Mouse (Mus musculus) CD4-positive, CD25-positive, alpha-beta regulatory T cell, adult 4 months (primary cell): Measurements from ENCODE around the gene Hoxa7. TPM values are rescaled to one million over a fixed set of nuclear protein-coding genes. Genes with fewer than 3 reads are reported as not detected.

Experiments used
- ATAC-seq: one replicate; pipeline ENCODE4 v1.8.0; 2017
- polyA plus RNA-seq, 2 experiments: library from polyadenylated mRNA; unstranded; fragments of 100-300 nt; shearing (Covaris generic); gene quantifications; one replicate each; pipeline ENCODE4 v1.2.1; 2017

The Hoxa7 gene
- polyA plus RNA-seq, 2 experiments from 2014 or later, result not detected

- no peak for ATAC-seq
Measured at GRCm38 (mm10) chr6:52223939-52224760, 2.5 kb upstream of the Hoxa7 start.

GRCm38 (mm10) chr6:52222729-52223128, 1.1 kb upstream of the Hoxa7 start:
- ATAC-seq, result no peak

GRCm38 (mm10) chr6:52221993-52222685, 485 bp upstream of the Hoxa7 start:
- ATAC-seq, result no peak

GRCm38 (mm10) chr6:52220865-52221310, 766 bp downstream of the Hoxa7 start:
- no peak for ATAC-seq

GRCm38 (mm10) chr6:52220003-52220864, 1.4 kb downstream of the Hoxa7 start:
- no peak for ATAC-seq

- no peak for ATAC-seq
Measured at GRCm38 (mm10) chr6:52219234-52219942, 2.3 kb downstream of the Hoxa7 start.

GRCm38 (mm10) chr6:52218643-52219215, 2.9 kb downstream of the Hoxa7 start:
- no peak for ATAC-seq

- no peak for ATAC-seq
Measured at GRCm38 (mm10) chr6:52217895-52218642, 3.6 kb downstream of the Hoxa7 start.

GRCm38 (mm10) chr6:52217459-52217768, 4.2 kb downstream of the Hoxa7 start:
- ATAC-seq, result peak; percentile 44

GRCm38 (mm10) chr6:52216691-52217458, 4.8 kb downstream of the Hoxa7 start:
- no peak for ATAC-seq

- ATAC-seq, result no peak
Measured at GRCm38 (mm10) chr6:52215771-52216535, 5.7 kb downstream of the Hoxa7 start.

- no peak for ATAC-seq
Measured at GRCm38 (mm10) chr6:52215070-52215469, 6.6 kb downstream of the Hoxa7 start.

GRCm38 (mm10) chr6:52214271-52214670, 7.4 kb downstream of the Hoxa7 start:
- no peak for ATAC-seq

GRCm38 (mm10) chr6:52213119-52213986, 8.3 kb downstream of the Hoxa7 start, which contains the start of the genes Hoxa3 and Gm28308:
Hoxa3 (minus strand) TSS chr6:52213336.
Gm28308 (minus strand) TSS chr6:52213339.
- ATAC-seq, result peak; percentile 28

- ATAC-seq, result peak; percentile 14
Measured at GRCm38 (mm10) chr6:52212556-52213118, 9.0 kb downstream of the Hoxa7 start.

- ATAC-seq, result peak; percentile 31
Measured at GRCm38 (mm10) chr6:52211961-52212360, 9.7 kb downstream of the Hoxa7 start.

GRCm38 (mm10) chr6:52211170-52211935, 10.3 kb downstream of the Hoxa7 start:
- ATAC-seq, result peak; percentile 84
